Mouse (Mus musculus) liver, embryonic 14.5 days (tissue): Measurements from ENCODE around the gene Lmo1.

Experiments used
- CTCF ChIP-seq: IDR thresholded peaks from 2 replicates; pipeline ENCODE4 v1.5.1; 2016; ENCODE audit warnings: antibody characterized with exemption, low read depth, control low read depth
- EP300 ChIP-seq: IDR thresholded peaks from 2 replicates; pipeline ENCODE4 v1.6.1; 2016; ENCODE audit warnings: antibody characterized with exemption, low read depth

GRCm38 (mm10) chr7:109154331-109154730, 20.7 kb downstream of the Lmo1 start:
- no peak for TF ChIP-seq CTCF
- no peak for TF ChIP-seq EP300
